Mouse (Mus musculus) CH12.LX (cell line): ENCODE data around the gene Usp32. TPM values are rescaled to one million over a fixed set of nuclear protein-coding genes. Genes with fewer than 3 reads are reported as not detected.

Experiments used
- DNase-seq: peaks from one replicate; pipeline ENCODE4 v3.0.0-alpha.2; 2013; ENCODE audit errors: extremely low read depth
- H3K27ac ChIP-seq: 2 replicates; pipeline ENCODE4 v1.5.1; 2012; ENCODE audit warnings: low read depth, mild to moderate bottlenecking, control low read depth, moderate library complexity; ENCODE audit not compliant: insufficient read depth
- H3K27me3 ChIP-seq: replicated peaks from 2 replicates; pipeline ENCODE3; 2012; ENCODE audit warnings: inconsistent platforms
- H3K36me3 ChIP-seq, 2 experiments: replicated peaks in 1 of 2; 2 replicates each; pipeline versions ENCODE3 to v1.6.1; 2012; ENCODE audit warnings: inconsistent platforms in 1 of 2, low read length in 1 of 2, mild to moderate bottlenecking in 1 of 2, mixed read lengths in 1 of 2, moderate library complexity in 1 of 2; ENCODE audit not compliant: control insufficient read depth in 1 of 2, insufficient read depth in 1 of 2
- H3K4me1 ChIP-seq, 2 experiments: 2 replicates each; pipeline ENCODE4 v1.6.1; 2012; ENCODE audit warnings: inconsistent platforms in 1 of 2, moderate library complexity in 1 of 2; ENCODE audit not compliant: insufficient read depth in 2 of 2, control insufficient read depth in 1 of 2
- H3K4me2 ChIP-seq: 2 replicates; pipeline ENCODE4 v1.6.1; 2012; ENCODE audit warnings: low read depth, mild to moderate bottlenecking, control low read depth; ENCODE audit not compliant: poor library complexity, insufficient read depth, severe bottlenecking
- H3K4me3 ChIP-seq, 3 experiments: fragments of 150-350 bp in 1 of 3; sonication (generic) in 1 of 3; replicated peaks in 1 of 3; 2 replicates each; pipeline versions ENCODE3 to v1.5.1; 2011 to 2012; ENCODE audit warnings: low read depth in 2 of 3, low read length in 2 of 3, mild to moderate bottlenecking in 2 of 3, moderate library complexity in 2 of 3, control low read depth in 1 of 3, improper control_type of control experiment in 1 of 3, inconsistent platforms in 1 of 3, mixed read lengths in 1 of 3; ENCODE audit not compliant: poor library complexity in 1 of 3
- H3K79me2 ChIP-seq: replicated peaks from 2 replicates; pipeline ENCODE4 v1.6.1; 2012; ENCODE audit warnings: mild to moderate bottlenecking, moderate library complexity; ENCODE audit not compliant: control insufficient read depth, poor library complexity, insufficient read depth, severe bottlenecking; ENCODE audit errors: extremely low read depth
- H3K9ac ChIP-seq: 2 replicates; pipeline ENCODE4 v1.6.1; 2012; ENCODE audit warnings: low read depth, mild to moderate bottlenecking, control low read depth, moderate library complexity; ENCODE audit not compliant: insufficient read depth
- H3K9me3 ChIP-seq: replicated peaks from 2 replicates; pipeline ENCODE3; 2012; ENCODE audit warnings: low read length, inconsistent platforms, mixed read lengths
- CHD2 ChIP-seq: IDR thresholded peaks from 2 replicates; pipeline ENCODE4 v1.6.1; 2011; ENCODE audit warnings: low read length, improper control_type of control experiment
- ELF1 ChIP-seq: IDR thresholded peaks from 2 replicates; pipeline ENCODE4 v1.6.1; 2014; ENCODE audit warnings: low read depth, mild to moderate bottlenecking, inconsistent platforms, low read length, improper control_type of control experiment
- ETS1 ChIP-seq: conservative IDR thresholded peaks from 2 replicates; pipeline ENCODE4 v1.6.1; 2012; ENCODE audit warnings: low read depth, mild to moderate bottlenecking, inconsistent platforms, low read length, improper control_type of control experiment, moderate library complexity
- JUN ChIP-seq: IDR thresholded peaks from 2 replicates; pipeline ENCODE4 v1.6.1; 2011; ENCODE audit warnings: low read depth, mild to moderate bottlenecking, low read length, improper control_type of control experiment, moderate library complexity; ENCODE audit not compliant: insufficient read depth
- MAFK ChIP-seq: IDR thresholded peaks from 2 replicates; pipeline ENCODE4 v1.6.1; 2011; ENCODE audit warnings: low read length, improper control_type of control experiment; ENCODE audit not compliant: insufficient replicate concordance
- MAX ChIP-seq: IDR thresholded peaks from 2 replicates; pipeline ENCODE4 v1.6.1; 2011; ENCODE audit warnings: low read length, improper control_type of control experiment
- MAZ ChIP-seq: IDR thresholded peaks from 2 replicates; pipeline ENCODE4 v1.6.1; 2012; ENCODE audit warnings: low read depth, mild to moderate bottlenecking, inconsistent platforms, low read length, improper control_type of control experiment, moderate library complexity
- MXI1 ChIP-seq: IDR thresholded peaks from 2 replicates; pipeline ENCODE4 v1.6.1; 2011; ENCODE audit warnings: mild to moderate bottlenecking, low read depth, low read length, improper control_type of control experiment
- MYC ChIP-seq: IDR thresholded peaks from 2 replicates; pipeline ENCODE4 v1.6.1; 2011; ENCODE audit warnings: low read depth, mild to moderate bottlenecking, improper control_type of control experiment, low read length
- NRF1 ChIP-seq: IDR thresholded peaks from 2 replicates; pipeline ENCODE4 v1.6.1; 2014; ENCODE audit warnings: low read depth, mild to moderate bottlenecking, inconsistent platforms, low read length, improper control_type of control experiment, moderate library complexity
- TBP ChIP-seq: conservative IDR thresholded peaks from 2 replicates; pipeline ENCODE4 v1.6.1; 2011; ENCODE audit warnings: low read depth, low read length, improper control_type of control experiment
- UBTF ChIP-seq: IDR thresholded peaks from 2 replicates; pipeline ENCODE4 v1.6.1; 2012; ENCODE audit warnings: low read depth, mild to moderate bottlenecking, inconsistent platforms, low read length, improper control_type of control experiment, moderate library complexity
- USF1 ChIP-seq: IDR thresholded peaks from 2 replicates; pipeline ENCODE4 v1.6.1; 2014; ENCODE audit warnings: low read depth, mild to moderate bottlenecking, inconsistent platforms, low read length, improper control_type of control experiment
- USF2 ChIP-seq: conservative IDR thresholded peaks from 2 replicates; pipeline ENCODE4 v1.6.1; 2011; ENCODE audit warnings: low read depth, low read length, improper control_type of control experiment
- ZMIZ1 ChIP-seq: IDR thresholded peaks from 2 replicates; pipeline ENCODE4 v1.6.1; 2012; ENCODE audit warnings: low read depth, mild to moderate bottlenecking, inconsistent platforms, low read length, improper control_type of control experiment
- dilution Hi-C: fragments of 300-500 bp; cut with MboI; formaldehyde crosslinking; loops from 2 replicates; pipeline ENCODE4 v1.14.3; 2020; ENCODE audit warnings: low sequenced_read_pairs; ENCODE audit not compliant: extremely low pct_unique_long_range_greater_than_20kb, extremely low pct_ligation_motif_present
- in situ Hi-C: fragments of 300-500 bp; cut with MboI; formaldehyde crosslinking; loops from 3 replicates; pipeline ENCODE4 v1.14.3; 2019; ENCODE audit warnings: low sequenced_read_pairs, low pct_ligation_motif_present, low pct_unique_long_range_greater_than_20kb, mixed read lengths
- polyA plus RNA-seq: library from polyadenylated mRNA; unstranded; fragments of >175 nt; gene quantifications from 2 replicates; pipeline ENCODE4 v1.2.1, GENCODE M21; 2012; ENCODE audit warnings: low read depth; ENCODE audit not compliant: insufficient read length
- total RNA-seq, 2 experiments: library from RNA; depleted of rRNA; stranded (reverse); fragments of 300-350 nt in 1 of 2; fragments of >200 nt in 1 of 2; gene quantifications; 2 replicates each; pipeline ENCODE4 v1.2.3; 2012 to 2014

Usp32 gene
- total and polyA plus RNA-seq, 3 experiments, result 7.4 to 12.0 (median 11.8) TPM

- dilution Hi-C loops, result no loop called here
- Histone ChIP-seq H3K27ac (no peak overlapping the region), H3K36me3 (no peaks in the 10 kb centered on the region), H3K9ac (no peak overlapping the region)
- TF ChIP-seq MAZ, result no peak
- no peak for TF ChIP-seq UBTF
- TF ChIP-seq, all 38 proteins: peak for 0
- in situ Hi-C loops, result loop anchor here (5.0 kb wide), 1 partner anchor 51 kb away; the partner anchor contains the start of gene Znhit3
- Histone ChIP-seq H3K4me3 (no peak overlapping the region), H3K27me3 (peaks cover 26% of the 10 kb centered on the region), H3K4me2 (no peak overlapping the region), H3K79me2 (no peaks in the 10 kb centered on the region), H3K9me3 (no peaks in the 10 kb centered on the region), H3K4me1 (peaks cover 5 to 32% of the 10 kb centered on the region in 2 experiments; a peak in 2 of 4 replicates)
- no peak for DNase-seq
Observed at GRCm38 (mm10) chr11:84968775-84969174, 171.2 kb downstream of the Usp32 start.

- H3K36me3 ChIP-seq, result no peaks in the 10 kb centered on the region
- no peaks in the 10 kb centered on the region for H3K79me2 ChIP-seq
- peaks cover 5 to 32% of the 10 kb centered on the region in 2 experiments; a peak in 2 of 4 replicates for H3K4me1 ChIP-seq
- no peak overlapping the region for H3K4me3 ChIP-seq
- in situ Hi-C loops (loop anchor here (5.0 kb wide), 1 partner anchor 51 kb away; the partner anchor contains the start of gene Znhit3), dilution Hi-C loops (no loop called here)
- no peak for TF ChIP-seq USF1
- no peak for TF ChIP-seq ELF1
- TF ChIP-seq USF2, result no peak
- TF ChIP-seq MYC, result no peak
- no peak for TF ChIP-seq TBP
- no peak for TF ChIP-seq NRF1
- TF ChIP-seq JUN, result no peak
- TF ChIP-seq ETS1, result no peak
- no peak for TF ChIP-seq MAFK
- no peak for TF ChIP-seq ZMIZ1
- TF ChIP-seq MXI1, result no peak
- no peak for TF ChIP-seq MAX
- no peak overlapping the region for H3K4me2 ChIP-seq
- no peaks in the 10 kb centered on the region for H3K9me3 ChIP-seq
- H3K9ac ChIP-seq, result no peak overlapping the region
- H3K27ac ChIP-seq, result no peak overlapping the region
- no peak for DNase-seq
- peaks cover 30% of the 10 kb centered on the region for H3K27me3 ChIP-seq
Observed at GRCm38 (mm10) chr11:84968309-84968708, 171.7 kb downstream of the Usp32 start.

- Histone ChIP-seq H3K9me3 (no peaks in the 10 kb centered on the region), H3K27ac (no peak overlapping the region), H3K4me2 (no peak overlapping the region), H3K9ac (no peak overlapping the region), H3K4me1 (peaks cover 5 to 30% of the 10 kb centered on the region in 2 experiments; a peak in 2 of 4 replicates), H3K27me3 (peaks cover 41% of the 10 kb centered on the region), H3K79me2 (no peaks in the 10 kb centered on the region), H3K36me3 (no peaks in the 10 kb centered on the region), H3K4me3 (no peak overlapping the region)
- TF ChIP-seq CHD2 (peak; percentile 12; the same call in 1 of the 2 replicates), UBTF (no peak)
- no peak for DNase-seq
- dilution Hi-C loops, result no loop called here
- in situ Hi-C loops, result loop anchor here (5.0 kb wide), 1 partner anchor 50 kb away; the partner anchor contains the start of gene Znhit3
Observed at GRCm38 (mm10) chr11:84967113-84967512, 172.8 kb downstream of the Usp32 start.
